Mouse (Mus musculus): ENCODE data around the gene Tcl1b2. TPM values are rescaled to one million over a fixed set of nuclear protein-coding genes. Genes with fewer than 3 reads are reported as not detected.
"Not testable (repeated sequence)": the region's sequence is repeated elsewhere in the genome, so short reads cannot be mapped to it uniquely, and the experiment has no call there.

Tcl1b2 gene
- total and polyA plus RNA-seq, 3 experiments, result not detected

GRCm38 (mm10) chr12:105166734-105167133, 20.9 kb downstream of the Tcl1b2 start:
- DNase-seq (ENCODE audit: low read depth, low spot score), result no peak
- H3K9ac ChIP-seq (ENCODE audit: control insufficient read depth, low read depth, low read length, poor library complexity, severe bottlenecking), result no peak overlapping the region
- no peak overlapping the region for H3K4me3 ChIP-seq (ENCODE audit: control insufficient read depth in 1 of 2, insufficient read depth in 1 of 2, low read depth in 2 of 2, low read length in 2 of 2)
- no peaks in the 10 kb centered on the region for H3K4me1 ChIP-seq (ENCODE audit: control insufficient read depth in 1 of 2, insufficient read depth in 2 of 2, low read length in 2 of 2)
- no peaks in the 10 kb centered on the region for H3K79me2 ChIP-seq (ENCODE audit: control insufficient read depth, insufficient read depth, low read length, poor library complexity)
- H3K36me3 ChIP-seq (ENCODE audit: control insufficient read depth in 1 of 2, insufficient read depth in 2 of 2, low read length in 2 of 2), result no peaks in the 10 kb centered on the region
- H3K27ac ChIP-seq (ENCODE audit: control insufficient read depth, low read depth, low read length), result no peak overlapping the region
- H3K9me3 ChIP-seq (replicated peaks; ENCODE audit: insufficient read depth, low read length), result no peaks in the 10 kb centered on the region
- no peak for TF ChIP-seq RCOR1 (IDR thresholded peaks at IDR 0.05; ENCODE audit: low read depth, low read length)
- TF ChIP-seq ZKSCAN1 (IDR thresholded peaks at IDR 0.05; ENCODE audit: low read depth, low read length), result no peak
- no peak for TF ChIP-seq GATA1 (IDR thresholded peaks at IDR 0.05; ENCODE audit: low read depth, low read length)
- no peak for TF ChIP-seq NRF1 (IDR thresholded peaks at IDR 0.05; ENCODE audit: insufficient read depth, low read depth, low read length, poor library complexity, severe bottlenecking)
- TF ChIP-seq USF1 (IDR thresholded peaks at IDR 0.05; ENCODE audit: low read depth, low read length), result no peak
- no peak for TF ChIP-seq ZNF384 (IDR thresholded peaks at IDR 0.05; ENCODE audit: low read depth, low read length)
- TF ChIP-seq HCFC1 (IDR thresholded peaks at IDR 0.05; ENCODE audit: low read depth, low read length), result no peak
- TF ChIP-seq RAD21 (IDR thresholded peaks at IDR 0.05; ENCODE audit: low read depth, low read length), result no peak
- no peak for TF ChIP-seq JUND (IDR thresholded peaks at IDR 0.05; ENCODE audit: low read depth, low read length)
- TF ChIP-seq EP300 (IDR thresholded peaks at IDR 0.05; ENCODE audit: low read depth in 1 of 2, low read length in 2 of 2), result no peak
- no peak for TF ChIP-seq TCF12 (IDR thresholded peaks at IDR 0.05; ENCODE audit: low read depth, low read length)
- no peak for TF ChIP-seq USF2 (IDR thresholded peaks at IDR 0.05; ENCODE audit: borderline replicate concordance in 1 of 2, insufficient read depth in 1 of 2, low read depth in 1 of 2, low read length in 2 of 2)
- TF ChIP-seq CTCF (IDR thresholded peaks at IDR 0.05 in 2 of 3, conservative IDR thresholded peaks at IDR 0.05 in 1 of 3; ENCODE audit: control insufficient read depth in 1 of 3, insufficient read depth in 1 of 3, low read depth in 2 of 3, low read length in 3 of 3, poor library complexity in 1 of 3, severe bottlenecking in 1 of 3), result no peak
- no peak for TF ChIP-seq NELFE (IDR thresholded peaks at IDR 0.05; ENCODE audit: low read depth, low read length)
- no peak for TF ChIP-seq TAL1 (IDR thresholded peaks at IDR 0.05; ENCODE audit: low read length)
- TF ChIP-seq POLR2AphosphoS5 (IDR thresholded peaks at IDR 0.05; ENCODE audit: borderline replicate concordance, low read depth, low read length), result no peak
- H3K27me3 ChIP-seq (ENCODE audit: control insufficient read depth in 1 of 2, insufficient read depth in 2 of 2, low read length in 2 of 2), result no peaks in the 10 kb centered on the region

DNA sequence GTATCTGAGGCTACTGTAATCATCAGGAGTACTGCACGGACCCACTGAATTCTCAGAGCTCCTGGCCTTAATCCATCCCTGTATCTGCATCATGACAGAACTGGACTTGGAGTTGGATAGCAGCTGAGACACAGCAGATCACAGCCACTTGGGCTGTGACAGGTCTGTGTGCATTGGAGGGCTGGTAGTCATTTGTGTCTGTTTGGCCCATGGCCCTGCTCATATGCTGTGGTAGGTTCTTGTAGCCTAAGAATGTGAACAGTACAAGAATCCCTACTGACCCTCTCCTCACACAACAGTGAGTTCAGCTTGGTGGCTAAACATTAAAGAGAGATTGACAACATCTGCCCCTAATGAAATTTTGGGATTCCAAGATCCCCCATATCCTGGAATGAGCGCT, 27.6 kb downstream of the Tcl1b2 start:
- Histone ChIP-seq H3K27me3 (ENCODE audit: control insufficient read depth in 1 of 2, insufficient read depth in 2 of 2, low read length in 2 of 2) (no peaks in the 10 kb centered on the region), H3K9ac (ENCODE audit: control insufficient read depth, low read depth, low read length, poor library complexity, severe bottlenecking) (no peak overlapping the region), H3K9me3 (replicated peaks; ENCODE audit: insufficient read depth, low read length) (no peaks in the 10 kb centered on the region), H3K36me3 (ENCODE audit: control insufficient read depth in 1 of 2, insufficient read depth in 2 of 2, low read length in 2 of 2) (no peaks in the 10 kb centered on the region), H3K4me3 (ENCODE audit: control insufficient read depth in 1 of 2, insufficient read depth in 1 of 2, low read depth in 2 of 2, low read length in 2 of 2) (no peak overlapping the region), H3K27ac (ENCODE audit: control insufficient read depth, low read depth, low read length) (no peak overlapping the region), H3K4me1 (ENCODE audit: control insufficient read depth in 1 of 2, insufficient read depth in 2 of 2, low read length in 2 of 2) (no peaks in the 10 kb centered on the region), H3K79me2 (ENCODE audit: control insufficient read depth, insufficient read depth, low read length, poor library complexity) (no peaks in the 10 kb centered on the region)
- TF ChIP-seq USF1 (IDR thresholded peaks at IDR 0.05; ENCODE audit: low read depth, low read length) (no peak), MAFK (IDR thresholded peaks at IDR 0.05; ENCODE audit: borderline replicate concordance, low read depth, low read length) (no peak), TCF12 (IDR thresholded peaks at IDR 0.05; ENCODE audit: low read depth, low read length) (no peak), CTCF (IDR thresholded peaks at IDR 0.05 in 2 of 3, conservative IDR thresholded peaks at IDR 0.05 in 1 of 3; ENCODE audit: control insufficient read depth in 1 of 3, insufficient read depth in 1 of 3, low read depth in 2 of 3, low read length in 3 of 3, poor library complexity in 1 of 3, severe bottlenecking in 1 of 3) (no peak), BHLHE40 (IDR thresholded peaks at IDR 0.05; ENCODE audit: borderline replicate concordance, low read depth, low read length) (no peak), POLR2AphosphoS2 (IDR thresholded peaks at IDR 0.05; ENCODE audit: low read length) (no peak), ZMIZ1 (IDR thresholded peaks at IDR 0.05; ENCODE audit: low read depth, low read length) (no peak), E2F4 (IDR thresholded peaks at IDR 0.05; ENCODE audit: borderline replicate concordance, low read depth, low read length) (no peak), MYB (IDR thresholded peaks at IDR 0.05; ENCODE audit: low read depth, low read length) (no peak), POLR2AphosphoS5 (IDR thresholded peaks at IDR 0.05; ENCODE audit: borderline replicate concordance, low read depth, low read length) (no peak), CHD1 (IDR thresholded peaks at IDR 0.05; ENCODE audit: low read depth, low read length) (no peak), ELF1 (IDR thresholded peaks at IDR 0.05; ENCODE audit: low read depth, low read length) (no peak)
- DNase-seq (ENCODE audit: low read depth, low spot score), result no peak

- not testable (repeated sequence) for H3K27me3 ChIP-seq (ENCODE audit: control insufficient read depth in 1 of 2, insufficient read depth in 2 of 2, low read length in 2 of 2); H3K36me3 ChIP-seq (ENCODE audit: control insufficient read depth in 1 of 2, insufficient read depth in 2 of 2, low read length in 2 of 2); H3K79me2 ChIP-seq (ENCODE audit: control insufficient read depth, insufficient read depth, low read length, poor library complexity); H3K27ac ChIP-seq (ENCODE audit: control insufficient read depth, low read depth, low read length); H3K9ac ChIP-seq (ENCODE audit: control insufficient read depth, low read depth, low read length, poor library complexity, severe bottlenecking); H3K4me3 ChIP-seq (ENCODE audit: control insufficient read depth in 1 of 2, insufficient read depth in 1 of 2, low read depth in 2 of 2, low read length in 2 of 2); DNase-seq (ENCODE audit: low read depth, low spot score); H3K9me3 ChIP-seq (replicated peaks; ENCODE audit: insufficient read depth, low read length); H3K4me1 ChIP-seq (ENCODE audit: control insufficient read depth in 1 of 2, insufficient read depth in 2 of 2, low read length in 2 of 2)
Measured at GRCm38 (mm10) chr12:105174318-105174717, 28.5 kb downstream of the Tcl1b2 start.

Measured in MEL (cell line).